Mouse (Mus musculus) c-Kit-positive CD71-positive TER-119-positive erythroid progenitor cells, embryonic 14.5 days (primary cell): ENCODE measurements at regions not wholly inside any gene's neighbourhood (a gene's known extent, or its start where the extent isn't known, plus 50 kb on each side); places are given as distances from the start of the nearest gene placed in this dataset.
A peak's percentile ranks its signal among the peaks of the same experiment; 100 is the strongest.

Experiments used
- DNase-seq: peaks from one replicate; pipeline ENCODE4 v3.0.0-alpha.2; 2013; ENCODE audit warnings: low spot score

DNA sequence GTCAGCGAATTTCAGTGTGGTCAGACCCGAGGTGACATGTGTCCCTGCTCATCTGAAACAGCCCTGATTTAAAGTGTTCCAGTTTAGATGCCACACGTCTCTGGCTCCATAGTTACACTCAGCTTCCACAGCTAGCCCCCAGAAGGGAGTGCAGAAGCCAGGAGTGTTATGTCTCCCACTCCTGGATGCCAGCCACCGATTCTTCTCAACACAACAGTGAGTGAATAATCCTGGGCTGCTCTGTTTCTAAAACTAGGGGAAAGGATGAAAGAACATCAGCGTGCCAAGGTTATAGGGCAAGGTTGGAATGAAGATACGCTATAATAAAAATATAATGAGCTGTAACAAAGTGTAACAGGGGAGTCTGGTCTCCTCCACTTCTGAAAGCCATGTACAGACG is 51.5 kb upstream of the Stmnd1 start:
- DNase-seq: no peak

DNA sequence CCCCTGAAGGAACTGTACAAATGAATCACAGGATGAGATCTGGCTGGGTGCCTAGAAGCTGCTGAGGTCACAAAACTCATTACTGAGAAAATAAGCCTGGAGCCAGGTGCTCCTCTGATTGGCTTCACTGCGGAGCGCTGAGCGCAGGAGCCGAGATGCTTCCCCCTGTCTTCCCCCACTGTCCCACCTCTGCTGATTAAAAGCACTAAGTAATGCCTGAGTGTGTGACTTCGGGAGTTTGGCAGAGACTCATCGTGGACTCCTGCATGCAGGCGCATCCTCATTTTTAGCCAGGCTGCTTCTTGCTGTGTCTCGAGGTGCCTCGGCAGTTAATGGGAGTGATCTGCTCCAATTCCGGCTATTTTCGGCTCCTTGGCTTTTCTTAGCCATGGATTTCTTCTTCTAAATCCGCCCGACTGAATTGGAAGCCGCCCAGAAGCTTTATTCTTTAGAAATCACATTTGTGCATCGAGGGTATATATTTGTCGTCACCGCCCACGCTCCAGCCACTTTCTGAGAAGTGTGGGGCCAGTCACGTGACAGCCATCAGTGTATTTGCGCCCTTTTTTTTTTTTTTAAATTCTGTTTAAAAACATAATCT is 55.3 kb upstream of the Stmnd1 start:
- no peak for DNase-seq

DNA sequence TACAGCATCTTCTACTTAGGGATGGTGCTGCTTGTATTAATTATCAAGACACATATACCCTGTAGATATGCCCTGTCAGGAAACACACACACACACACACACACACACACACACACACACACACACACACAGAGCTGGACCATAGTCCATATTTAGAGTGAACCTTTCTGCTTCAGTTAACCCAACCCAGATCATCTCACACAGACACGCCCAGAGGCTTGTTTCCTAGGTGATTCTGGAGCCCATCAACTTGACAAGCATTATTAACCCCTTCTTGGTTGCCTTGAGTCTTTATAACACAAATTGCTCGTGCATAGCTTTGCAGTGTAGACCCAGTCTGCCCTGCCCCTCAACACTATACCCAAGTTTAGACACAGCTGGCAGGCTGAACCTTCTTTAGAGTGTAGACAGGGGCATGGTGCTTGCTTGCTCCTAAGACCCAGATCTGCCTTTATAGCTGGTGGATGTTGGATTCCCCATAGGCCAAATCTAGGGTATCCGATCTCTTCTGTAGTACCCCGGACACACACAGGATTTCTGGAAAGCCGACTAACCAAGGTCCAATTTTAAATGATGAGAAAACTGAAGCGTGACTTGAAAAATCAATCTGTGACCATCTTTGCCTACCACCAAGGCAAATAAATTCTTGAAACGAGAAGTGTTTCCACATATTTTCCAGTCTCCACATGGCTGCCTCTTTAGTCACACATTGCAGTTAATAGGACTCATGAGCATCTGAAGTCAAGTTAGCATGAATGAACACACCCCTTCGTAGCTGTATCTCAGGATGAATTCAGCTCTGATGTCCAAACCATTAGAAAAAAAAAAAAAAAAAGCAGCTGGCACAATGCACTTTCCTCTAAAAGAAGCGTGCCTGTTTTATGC is 56.3 kb upstream of the Stmnd1 start:
- no peak for DNase-seq

DNA sequence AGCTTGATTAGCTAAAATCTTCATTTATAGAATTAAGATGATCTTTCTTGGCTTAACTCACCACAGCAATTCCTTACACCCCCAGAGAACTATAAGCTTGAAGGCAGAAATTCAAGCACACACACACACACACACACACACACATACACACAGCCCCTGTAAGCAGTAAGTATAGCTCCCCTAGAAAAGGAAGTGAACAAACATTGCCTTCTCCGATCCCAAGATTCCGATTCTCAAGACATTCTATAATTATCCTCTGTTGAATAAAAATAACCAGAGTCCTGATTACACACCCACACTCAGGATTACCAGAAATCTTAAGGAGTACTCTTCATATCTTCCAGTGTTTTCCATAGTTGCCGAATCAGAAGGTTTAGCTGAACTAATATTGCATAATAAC is 70.0 kb upstream of the Stmnd1 start:
- no peak for DNase-seq

DNA sequence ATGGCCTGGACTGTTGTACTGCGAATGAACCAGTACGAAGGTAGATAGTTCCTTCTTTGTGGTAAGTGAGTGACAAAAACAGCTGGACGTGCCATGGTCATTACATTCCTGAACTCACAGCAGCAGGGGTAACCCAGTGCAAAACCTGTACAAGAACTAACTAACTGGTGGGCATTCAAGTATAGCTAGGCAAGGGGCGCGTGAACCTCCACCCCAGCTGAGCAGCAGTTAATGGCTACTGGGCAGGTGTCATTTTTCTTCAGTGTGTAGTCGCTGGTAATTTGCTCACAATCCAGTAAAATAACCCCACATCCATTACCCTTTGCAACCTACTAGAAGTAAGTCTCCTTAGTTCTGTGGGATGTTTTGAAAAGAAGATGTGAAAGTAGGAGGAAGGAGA is 70.9 kb upstream of the Stmnd1 start:
- DNase-seq: no peak

DNA sequence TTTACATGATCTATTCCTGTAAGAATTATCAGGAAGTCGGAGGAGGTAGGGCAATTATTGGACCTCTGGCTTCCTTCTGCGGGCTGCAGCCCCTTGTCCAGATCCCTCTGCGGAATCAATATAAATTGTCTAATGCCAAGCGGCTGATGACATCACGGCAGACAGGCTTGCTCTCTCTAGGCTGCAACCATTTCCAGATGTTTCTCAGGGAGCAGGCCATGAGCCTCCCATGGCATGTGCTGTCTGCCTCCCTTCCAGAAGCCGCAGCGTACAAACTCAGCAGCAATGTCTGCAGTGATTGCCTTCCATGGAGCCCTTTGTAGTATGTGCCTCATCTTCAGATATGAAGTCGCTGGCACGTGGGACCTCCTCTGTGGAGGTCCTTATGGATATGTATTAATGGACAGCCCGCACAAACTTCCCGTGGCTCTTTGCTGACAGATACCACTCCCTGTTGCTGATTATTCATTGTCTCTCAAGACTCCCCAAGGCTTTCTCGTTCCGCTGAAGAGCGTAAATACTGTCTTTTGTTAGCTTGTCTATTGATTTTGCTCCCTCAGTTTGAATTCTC is 72.4 kb upstream of the Stmnd1 start:
- DNase-seq: no peak

DNA sequence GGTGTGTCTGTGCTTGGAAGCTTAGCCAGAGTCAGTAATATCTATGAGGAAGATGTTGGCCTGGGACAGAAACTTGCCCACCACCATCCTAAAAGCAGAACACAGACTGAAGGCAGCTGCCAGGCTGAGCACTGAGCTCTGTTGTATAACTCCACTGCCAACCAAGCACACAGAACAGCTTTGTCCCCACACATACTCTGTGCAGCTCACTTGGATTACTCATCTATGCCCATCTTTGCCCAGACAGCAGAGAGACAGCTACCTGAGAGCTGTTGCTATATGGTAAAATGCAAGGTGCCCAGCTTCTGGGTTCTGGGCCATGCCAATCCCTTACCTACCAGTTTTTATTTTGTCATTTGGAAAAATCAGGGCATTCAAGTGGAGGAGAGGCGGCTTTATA is 80.4 kb upstream of the Stmnd1 start:
- DNase-seq: no peak

DNA sequence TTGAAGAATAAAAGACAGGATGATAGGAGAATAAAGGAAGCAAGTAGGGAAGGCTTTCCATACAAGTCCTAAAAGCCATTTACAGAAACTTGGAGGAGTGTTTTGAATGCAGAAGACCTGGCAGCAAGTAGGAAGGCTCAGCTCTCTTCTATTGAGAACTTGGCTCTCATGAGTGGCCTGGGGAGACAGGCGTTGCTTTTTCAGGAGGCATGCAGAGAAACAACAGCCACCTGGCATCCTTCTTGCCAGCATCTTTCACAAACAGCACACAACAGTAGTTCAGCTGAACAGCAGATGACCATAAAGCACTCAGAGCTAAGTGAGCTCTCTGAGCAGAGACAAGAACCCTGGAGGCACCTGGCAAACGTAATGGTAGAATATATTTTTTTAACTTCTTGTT is 83.8 kb upstream of the Stmnd1 start:
- no peak for DNase-seq

DNA sequence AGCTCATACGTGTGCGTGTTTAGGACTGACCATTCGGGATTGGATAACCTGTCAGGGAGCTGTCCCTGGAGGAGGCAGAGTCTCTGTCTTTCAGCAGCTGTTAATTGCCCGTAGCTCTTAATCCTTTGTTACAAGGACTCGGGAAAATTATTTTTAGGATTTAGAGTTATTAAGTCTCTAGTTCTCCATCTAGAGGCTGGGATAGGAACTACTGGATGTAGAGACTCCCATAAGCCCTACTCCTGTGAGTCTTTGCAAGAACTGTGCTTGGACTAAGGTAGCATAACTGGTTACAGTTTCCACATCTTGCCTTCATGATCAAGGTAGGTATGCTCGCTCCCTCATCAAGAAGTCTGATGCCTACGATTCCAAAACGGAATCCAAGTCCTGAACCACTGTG is 90.7 kb upstream of the Stmnd1 start:
- no peak for DNase-seq

DNA sequence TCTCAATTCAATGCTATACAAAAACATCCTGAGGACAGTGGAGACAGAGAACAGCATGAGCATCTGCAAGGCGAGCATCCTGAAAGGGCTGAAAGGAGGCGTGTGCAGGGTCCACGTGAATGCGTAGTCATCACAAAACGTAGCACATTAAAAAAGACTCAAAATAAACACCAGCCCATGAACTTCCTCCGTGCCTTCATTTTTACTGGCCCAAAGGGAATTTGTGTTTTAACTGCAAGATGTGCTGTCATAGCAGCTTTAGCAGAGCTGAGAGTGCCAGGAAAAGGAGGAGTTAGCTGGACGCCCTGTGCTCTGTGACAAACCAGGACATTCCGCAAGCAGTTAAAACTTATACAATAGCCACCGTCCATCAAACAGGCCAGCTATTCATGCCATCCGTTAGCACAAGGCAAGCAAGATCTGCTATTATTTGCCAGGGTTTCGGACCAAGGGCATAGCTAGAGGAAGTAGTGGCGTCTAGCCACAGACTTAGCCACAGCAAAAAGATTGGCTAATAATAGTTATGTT is 92.9 kb upstream of the Stmnd1 start:
- no peak for DNase-seq

DNA sequence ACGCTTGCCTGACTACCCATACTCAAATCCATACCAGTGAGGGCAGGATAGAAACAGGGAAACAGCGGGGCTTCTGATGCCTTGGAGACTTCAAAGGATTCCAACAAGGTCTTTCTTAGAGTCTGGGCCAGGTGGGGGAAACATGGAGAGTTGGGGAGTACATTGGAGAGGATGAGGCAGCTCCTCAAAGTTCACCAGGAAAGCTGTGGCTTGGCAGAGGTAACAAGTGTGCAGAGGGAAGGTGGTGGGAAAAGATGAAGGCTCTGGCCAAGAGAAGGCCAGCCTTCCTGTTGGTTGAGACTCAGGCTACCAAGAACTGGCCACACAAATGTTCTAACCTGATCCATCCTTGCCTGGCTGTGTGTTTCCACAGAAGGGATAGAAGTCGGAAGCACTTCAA is 93.6 kb upstream of the Stmnd1 start:
- no peak for DNase-seq

DNA sequence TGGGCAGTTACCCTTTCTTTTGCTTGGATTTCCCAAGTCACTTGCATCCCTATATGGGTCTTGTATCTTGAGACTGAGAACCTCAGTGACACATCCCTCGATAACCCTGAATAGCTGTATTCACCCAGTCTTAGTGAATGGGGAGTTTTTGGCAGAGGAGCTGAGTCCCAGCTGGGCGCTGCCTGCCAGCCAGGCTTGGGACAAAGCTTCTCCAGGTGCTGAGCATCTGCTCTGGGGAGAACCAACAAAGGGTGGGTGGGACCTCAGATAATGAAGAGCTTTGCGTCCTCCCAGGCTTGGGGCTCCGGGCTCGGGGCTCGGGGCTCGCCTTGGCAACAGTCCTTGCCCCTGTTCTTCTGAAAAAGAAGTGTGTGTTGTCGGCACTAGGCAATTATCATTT is 100.4 kb upstream of the Stmnd1 start:
- DNase-seq: no peak

DNA sequence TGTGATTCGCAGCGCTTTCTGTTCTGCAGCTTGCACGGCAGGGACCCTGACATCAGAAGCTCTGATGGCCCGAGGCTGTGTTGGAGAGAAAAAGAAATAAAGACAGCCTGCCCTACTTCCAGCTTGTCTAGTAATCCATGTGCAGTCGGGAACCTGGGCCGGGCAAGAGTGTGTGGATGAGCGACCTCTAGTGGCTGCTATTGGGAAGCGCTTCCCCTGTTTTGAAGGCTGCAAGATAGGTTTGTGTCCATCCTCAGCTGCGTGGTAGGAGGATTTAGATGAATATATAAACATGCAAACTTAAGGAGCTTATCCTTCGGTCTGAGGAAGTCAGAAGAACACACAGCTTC is 111.5 kb upstream of the Stmnd1 start:
- peak; percentile 31 for DNase-seq

DNA sequence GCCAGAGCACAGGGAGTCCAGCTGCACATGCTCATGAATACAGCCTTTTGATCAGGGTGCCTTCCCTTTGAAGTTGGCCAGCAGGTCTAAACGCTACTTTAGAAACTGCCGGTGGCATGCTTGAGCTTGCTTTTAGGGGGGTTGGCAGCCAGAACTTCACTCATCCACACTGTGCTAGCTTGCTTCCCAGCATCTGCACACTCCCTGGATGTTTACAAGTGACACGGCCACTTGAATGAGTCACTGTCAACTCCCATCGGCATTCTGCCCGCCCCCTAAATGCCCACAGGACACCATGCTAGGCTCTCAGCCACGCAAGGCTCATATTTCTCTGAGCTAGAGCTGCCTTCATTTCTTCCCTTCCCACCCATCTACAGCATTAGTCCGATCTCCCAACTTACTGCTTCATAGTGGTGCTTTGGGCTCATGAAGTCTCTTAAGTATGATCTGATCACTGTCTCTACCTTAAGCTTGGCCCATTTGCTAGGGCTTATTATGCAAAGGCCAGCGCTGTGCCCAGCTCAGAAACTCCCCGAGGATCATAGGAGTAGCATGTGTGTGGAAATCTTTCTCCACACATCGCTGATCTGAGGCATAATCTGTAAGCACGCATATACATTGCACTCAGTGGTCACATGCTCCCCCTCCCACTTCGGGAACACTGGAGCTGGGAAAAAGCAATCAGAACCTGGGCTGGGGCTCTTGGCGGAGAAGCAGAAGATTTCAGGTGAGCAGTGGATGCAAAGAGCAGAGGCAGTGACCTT is 112.1 kb upstream of the Stmnd1 start:
- no peak for DNase-seq

DNA sequence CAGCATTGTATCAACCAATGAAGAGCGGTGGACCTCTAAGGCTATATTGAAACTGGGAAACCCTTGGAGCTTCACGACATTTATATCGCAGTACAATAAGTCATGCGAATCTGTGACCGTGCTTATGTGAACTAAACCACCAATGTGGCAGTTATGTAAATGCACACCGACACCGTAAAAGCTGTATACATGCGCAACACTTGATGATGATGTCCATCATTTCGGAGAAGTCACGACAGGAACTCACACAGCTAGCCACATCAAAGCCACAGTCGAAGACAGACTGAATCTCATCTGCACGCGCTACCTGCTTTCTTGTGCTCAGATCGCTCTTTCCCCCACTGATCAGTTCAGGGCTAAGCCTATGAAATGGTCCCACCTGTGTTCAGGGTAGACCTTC is 114.2 kb upstream of the Stmnd1 start:
- DNase-seq: no peak

DNA sequence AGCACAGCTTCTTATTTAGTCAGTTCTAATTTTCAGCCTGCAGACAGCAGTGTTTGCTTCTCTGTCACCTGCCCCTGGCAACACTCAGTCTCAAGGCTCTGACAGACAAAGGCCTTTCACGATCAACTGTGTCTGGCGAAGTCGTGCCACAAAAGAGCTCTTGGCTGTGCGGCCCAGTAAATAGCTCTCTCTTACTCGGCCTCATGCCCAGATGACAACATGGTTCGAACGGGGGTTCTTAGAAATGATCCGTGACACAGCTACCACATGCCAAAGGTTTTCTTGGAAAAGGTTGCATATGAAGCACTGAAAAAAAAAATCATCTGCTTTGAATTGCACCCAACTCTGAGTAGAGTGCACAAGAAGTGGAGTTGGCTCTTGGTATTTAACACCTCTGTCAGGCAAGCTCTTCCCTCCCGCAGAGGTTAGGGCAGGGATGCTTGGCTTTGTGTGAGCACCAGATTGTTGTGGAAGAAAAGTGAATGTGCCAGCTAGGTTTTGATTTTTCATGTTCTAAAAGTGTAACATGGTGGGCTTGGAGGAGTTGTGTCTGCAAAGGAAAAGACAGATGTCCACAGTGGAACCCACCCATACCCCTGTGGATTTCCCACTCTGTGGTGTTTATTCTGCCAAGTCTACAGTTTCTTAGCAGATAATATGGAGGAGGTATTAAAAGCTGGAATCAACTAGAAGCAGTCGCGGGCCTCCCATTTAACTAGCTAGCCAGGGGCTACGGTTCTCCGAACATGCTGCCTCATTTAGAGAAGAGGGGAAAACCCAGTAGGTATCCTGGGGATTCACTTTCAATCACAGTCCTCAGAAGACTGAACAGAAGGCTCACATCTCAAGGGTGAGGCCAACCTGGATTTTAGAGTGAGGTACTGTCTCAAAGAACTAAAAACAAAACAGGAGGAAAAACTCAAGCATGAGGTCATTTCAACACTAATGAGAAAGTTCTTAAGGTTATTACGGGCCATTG is 120.0 kb upstream of the Stmnd1 start:
- no peak for DNase-seq

DNA sequence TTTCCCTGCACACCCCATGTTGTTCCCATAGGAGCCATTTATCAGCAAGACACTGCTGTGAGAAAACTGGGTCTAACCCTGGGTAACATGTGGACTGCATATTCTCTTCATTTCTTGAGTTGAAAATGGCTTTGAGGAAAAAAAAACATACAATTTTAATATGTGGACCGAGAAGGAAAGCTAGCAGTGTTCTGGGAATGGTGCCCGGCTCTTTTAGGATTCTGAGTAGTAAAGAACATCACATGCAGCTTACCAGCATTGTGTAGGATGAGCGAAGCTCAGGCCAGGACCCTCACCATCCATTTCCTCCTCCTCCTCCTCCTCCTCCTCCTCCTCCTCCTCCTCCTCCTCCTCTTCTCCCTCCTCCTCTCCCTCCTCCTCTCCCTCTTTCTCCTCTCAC is 133.5 kb upstream of the Stmnd1 start:
- DNase-seq: no peak

DNA sequence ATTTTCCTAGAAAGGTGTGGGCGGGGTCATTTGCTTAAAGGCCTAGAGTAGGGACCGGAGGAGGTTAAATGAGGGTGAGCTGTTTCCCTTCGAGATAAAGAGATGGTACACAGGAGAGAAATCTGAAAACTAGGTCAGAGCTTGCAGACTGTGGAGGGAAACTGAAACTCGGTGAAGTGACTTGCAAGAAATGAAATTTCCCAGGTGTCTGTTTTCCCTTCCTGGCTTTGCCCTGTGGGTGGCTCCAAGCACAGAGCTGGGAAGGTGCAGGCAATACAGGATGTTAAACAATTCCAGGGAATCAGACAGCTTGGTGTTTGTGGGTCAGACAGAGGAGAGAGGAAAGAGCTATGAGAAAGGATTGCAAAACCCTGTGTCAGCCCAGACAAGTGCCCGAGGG is 134.3 kb upstream of the Stmnd1 start:
- DNase-seq: no peak

DNA sequence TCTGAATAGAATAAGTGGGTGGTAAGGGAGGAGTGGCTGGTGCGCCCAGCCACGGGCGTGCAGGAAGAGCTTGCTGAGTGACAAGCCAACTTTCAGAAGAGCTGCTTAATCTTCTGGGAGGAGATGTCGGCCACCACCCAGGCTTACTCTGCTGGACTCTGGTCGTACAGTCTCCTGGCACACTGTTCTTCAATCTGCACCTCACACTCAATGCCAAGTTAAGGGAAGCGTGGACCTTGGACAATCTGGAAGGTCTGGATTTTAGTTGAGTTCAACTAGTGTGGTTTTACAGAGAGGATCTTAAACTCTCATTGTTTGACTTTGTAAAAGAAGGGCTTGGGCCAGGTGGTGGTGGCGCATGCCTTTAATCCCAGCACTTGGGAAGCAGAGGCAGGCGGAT is 138.1 kb upstream of the Stmnd1 start:
- DNase-seq: no peak

DNA sequence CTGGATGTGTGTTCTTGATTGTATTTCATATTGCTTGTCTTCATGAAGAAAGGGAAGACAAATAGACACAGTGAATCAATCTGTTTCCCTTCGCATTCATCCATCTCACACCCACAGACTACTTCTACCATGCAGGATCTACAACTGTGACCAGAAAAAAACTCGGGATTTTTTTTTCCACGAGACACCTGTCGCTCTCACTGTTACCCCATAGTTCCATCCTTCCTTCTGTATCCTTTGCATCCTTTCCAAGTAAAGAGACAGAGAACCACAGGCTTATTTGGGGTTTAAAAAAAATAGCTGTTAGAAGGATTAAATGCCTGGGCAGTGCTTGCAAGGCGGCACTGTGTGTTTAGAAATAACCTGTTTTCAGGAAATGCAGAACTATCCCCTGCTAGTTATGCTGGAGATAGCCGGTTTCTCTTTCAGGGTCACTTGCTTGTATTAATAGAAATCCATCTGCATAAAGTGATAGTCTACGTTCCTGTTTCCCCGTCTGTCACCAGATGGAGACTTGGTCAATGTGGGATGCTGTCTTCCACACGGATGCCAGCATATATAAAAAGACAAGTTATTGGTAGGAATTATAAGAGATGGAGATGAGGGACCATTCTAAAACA is 144.2 kb upstream of the Stmnd1 start:
- DNase-seq: no peak

DNA sequence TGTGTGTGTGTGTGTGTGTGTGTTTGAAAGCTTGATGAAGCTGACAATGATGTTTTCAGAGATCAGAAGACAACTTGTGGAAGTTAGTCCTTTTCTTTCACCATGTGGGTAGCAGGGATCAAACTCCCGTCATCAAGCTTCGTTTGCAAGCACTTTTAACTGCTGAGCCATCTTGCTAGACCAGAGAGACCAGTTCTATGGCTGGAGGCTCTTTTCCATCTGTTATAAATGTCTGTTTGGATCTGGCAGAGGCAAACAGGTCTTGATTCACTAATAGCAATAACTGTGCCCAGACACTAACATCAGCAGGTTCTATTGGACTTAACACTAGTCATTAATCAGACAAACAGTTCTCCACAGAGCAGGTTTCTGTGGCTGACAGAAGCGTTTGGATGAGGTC is 150.1 kb upstream of the Stmnd1 start:
- no peak for DNase-seq
